Mouse (Mus musculus): ENCODE data around the gene Rev1.

GRCm38 (mm10) chr1:38006741-38007140 lies 122.9 kb downstream of the Rev1 start:
- TF ChIP-seq POLR2AphosphoS5 (IDR thresholded peaks at IDR 0.05; ENCODE audit: borderline replicate concordance, low read depth, low read length) (no peak), POLR2A (IDR thresholded peaks at IDR 0.05; ENCODE audit: control insufficient read depth in 1 of 2, insufficient read depth in 1 of 2, low read depth in 1 of 2, low read length in 2 of 2, poor library complexity in 1 of 2) (no peak), MYC (IDR thresholded peaks at IDR 0.05; ENCODE audit: low read depth, low read length) (no peak), MAX (IDR thresholded peaks at IDR 0.05; ENCODE audit: low read length) (no peak), USF2 (IDR thresholded peaks at IDR 0.05; ENCODE audit: borderline replicate concordance in 1 of 2, insufficient read depth in 1 of 2, low read depth in 1 of 2, low read length in 2 of 2) (no peak), TBP (IDR thresholded peaks at IDR 0.05; ENCODE audit: low read depth, low read length) (no peak), CHD2 (IDR thresholded peaks at IDR 0.05; ENCODE audit: low read length) (no peak), RCOR1 (IDR thresholded peaks at IDR 0.05; ENCODE audit: low read depth, low read length) (no peak), ELF1 (IDR thresholded peaks at IDR 0.05; ENCODE audit: low read depth, low read length) (no peak), USF1 (IDR thresholded peaks at IDR 0.05; ENCODE audit: low read depth, low read length) (peak; percentile 18; the same call in 1 of the 2 replicates), GABPA (IDR thresholded peaks at IDR 0.05; ENCODE audit: low read depth, low read length) (no peak), HCFC1 (IDR thresholded peaks at IDR 0.05; ENCODE audit: low read depth, low read length) (no peak)
